Mouse (Mus musculus) forebrain, postnatal 0 days (tissue): ENCODE measurements around the gene Anapc16. TPM values are rescaled to one million over a fixed set of nuclear protein-coding genes. Genes with fewer than 3 reads are reported as not detected.

Experiments
- ATAC-seq: fragments of 200-750 bp; cut with Nextera tagmentation; 2 replicates; pipeline ENCODE4 v1.8.0; 2017; ENCODE audit warnings: mild to moderate bottlenecking, moderate library complexity
- DNase-seq: peaks from one replicate; pipeline ENCODE4 v3.0.0-alpha.2; 2015
- H3K27ac ChIP-seq: fragments of 300-500 bp; sonication (generic); 2 replicates; pipeline ENCODE4 v1.5.1; 2014; ENCODE audit warnings: low read depth, mild to moderate bottlenecking, antibody characterized with exemption, low read length, moderate library complexity, mixed read lengths
- H3K27me3 ChIP-seq: fragments of 300-500 bp; sonication (generic); 2 replicates; pipeline ENCODE4 v1.6.1; 2014; ENCODE audit warnings: mild to moderate bottlenecking, low read length, mixed read lengths; ENCODE audit not compliant: insufficient read depth
- H3K36me3 ChIP-seq: fragments of 300-500 bp; sonication (generic); 2 replicates; pipeline ENCODE4 v1.6.1; 2014; ENCODE audit warnings: mild to moderate bottlenecking, moderate library complexity; ENCODE audit not compliant: insufficient read depth
- H3K4me1 ChIP-seq: fragments of 300-500 bp; sonication (generic); 2 replicates; pipeline ENCODE4 v1.6.1; 2014; ENCODE audit warnings: antibody characterized with exemption; ENCODE audit not compliant: insufficient read depth
- H3K4me2 ChIP-seq: fragments of 300-500 bp; sonication (generic); 2 replicates; pipeline ENCODE4 v1.6.1; 2014; ENCODE audit warnings: low read depth, mild to moderate bottlenecking, moderate library complexity
- H3K4me3 ChIP-seq: fragments of 300-500 bp; sonication (generic); 2 replicates; pipeline ENCODE4 v1.5.1; 2014; ENCODE audit warnings: low read depth, low read length, mixed read lengths
- H3K9ac ChIP-seq: fragments of 300-500 bp; sonication (generic); 2 replicates; pipeline ENCODE4 v1.6.1; 2014; ENCODE audit warnings: mild to moderate bottlenecking
- H3K9me3 ChIP-seq: fragments of 300-500 bp; sonication (generic); 2 replicates; pipeline ENCODE4 v1.6.1; 2016; ENCODE audit warnings: low read length
- CTCF ChIP-seq: sonication (generic); IDR thresholded peaks from 2 replicates; pipeline ENCODE4 v1.5.1; 2016; ENCODE audit warnings: antibody characterized with exemption, control low read depth, low read depth
- WGBS: fragments of 180-500 bp; shearing (Covaris S2); extraction: QIAGEN DNeasy Blood & Tissue Kit; methylation state at CpG from one replicate; pipeline ENCODE4 v1.1.7; 2014; 5-methylcytosine and 5-hydroxymethylcytosine counted together
- polyA plus RNA-seq: library from polyadenylated mRNA; unstranded; fragments of >200 nt; fragmentation: Nextera tagmentation; extraction: Ambion mirVana; gene quantifications from 2 replicates; pipeline ENCODE4 v1.2.1, GENCODE M21; 2015
- total RNA-seq: library from RNA; depleted of rRNA; stranded (reverse); fragments of >200 nt; gene quantifications from 2 replicates; pipeline ENCODE4 v1.2.3, GENCODE M21; 2014

Anapc16 gene
- total and polyA plus RNA-seq, 2 experiments from 2014 or later, result 115 to 117 TPM

DNA sequence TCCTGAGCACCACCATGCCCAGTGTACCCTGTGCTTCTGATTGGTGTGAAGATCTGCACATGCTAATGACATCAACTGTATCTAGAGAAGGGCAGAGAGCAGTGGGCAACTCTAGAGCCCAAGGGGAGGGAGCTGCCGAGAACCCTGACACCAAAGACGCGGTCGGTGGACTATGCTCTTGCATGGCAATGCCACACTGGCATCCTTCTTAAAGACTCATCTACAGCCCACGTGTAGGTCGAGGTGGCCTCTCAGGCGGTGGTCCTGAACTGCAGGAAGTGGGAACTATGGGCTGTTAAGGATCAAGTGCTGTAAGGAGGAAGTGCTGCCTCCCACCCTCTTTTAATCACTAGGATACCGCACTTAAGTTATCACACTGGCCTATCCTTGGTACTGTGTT, 10.9 kb downstream of the Anapc16 start:
- no peaks in the 10 kb centered on the region for H3K27me3 ChIP-seq
- no peak for TF ChIP-seq CTCF
- H3K36me3 ChIP-seq, result peaks cover 53% of the 10 kb centered on the region
- no peaks in the 10 kb centered on the region for H3K4me1 ChIP-seq
- WGBS, result 95% methylated on average over 8 of the region's 8 CpGs
- H3K9me3 ChIP-seq, result no peaks in the 10 kb centered on the region
- DNase-seq (no peak), ATAC-seq (no peak)
- H3K4me2 ChIP-seq, result no peak overlapping the region
- H3K27ac ChIP-seq, result no peak overlapping the region
- no peak overlapping the region for H3K9ac ChIP-seq
- no peak overlapping the region for H3K4me3 ChIP-seq

DNA sequence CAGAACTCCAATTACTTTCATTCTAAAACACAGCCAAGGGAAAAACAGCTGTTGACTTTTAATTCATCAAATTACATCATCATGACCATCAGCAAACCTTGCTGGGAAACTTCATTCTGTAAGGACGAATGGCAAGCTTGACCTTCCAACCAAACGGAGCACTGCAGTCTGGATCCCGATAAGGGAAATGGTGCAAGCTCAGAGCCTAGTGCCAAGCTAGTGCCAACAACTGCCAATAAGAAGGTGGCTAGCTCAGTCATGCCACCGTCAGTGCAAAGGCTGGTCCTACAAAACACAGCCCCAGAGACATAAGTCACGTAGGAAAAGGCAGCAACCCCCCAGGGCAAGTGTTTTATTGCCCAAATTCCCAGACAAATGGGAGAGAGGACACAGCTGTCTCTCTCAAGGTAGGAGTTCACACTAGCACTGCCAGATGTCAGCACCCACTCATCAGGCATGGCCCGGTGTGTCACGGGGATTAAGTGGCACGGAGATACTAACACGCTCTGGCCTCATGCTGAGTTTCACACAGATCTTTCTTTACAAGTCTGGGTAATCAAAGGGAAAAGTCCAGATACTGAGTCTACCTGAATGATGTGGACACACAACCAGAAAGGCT, 11.6 kb downstream of the Anapc16 start:
- H3K27me3 ChIP-seq, result no peaks in the 10 kb centered on the region
- 83% methylated on average over 9 of the region's 9 CpGs for WGBS
- no peak for ATAC-seq
- no peak for TF ChIP-seq CTCF
- H3K4me2 ChIP-seq, result no peak overlapping the region
- no peak overlapping the region for H3K4me3 ChIP-seq
- H3K9me3 ChIP-seq, result no peaks in the 10 kb centered on the region
- peaks cover 55% of the 10 kb centered on the region for H3K36me3 ChIP-seq
- DNase-seq, result no peak
- H3K4me1 ChIP-seq, result no peaks in the 10 kb centered on the region
- no peak overlapping the region for H3K27ac ChIP-seq
- H3K9ac ChIP-seq, result no peak overlapping the region

DNA sequence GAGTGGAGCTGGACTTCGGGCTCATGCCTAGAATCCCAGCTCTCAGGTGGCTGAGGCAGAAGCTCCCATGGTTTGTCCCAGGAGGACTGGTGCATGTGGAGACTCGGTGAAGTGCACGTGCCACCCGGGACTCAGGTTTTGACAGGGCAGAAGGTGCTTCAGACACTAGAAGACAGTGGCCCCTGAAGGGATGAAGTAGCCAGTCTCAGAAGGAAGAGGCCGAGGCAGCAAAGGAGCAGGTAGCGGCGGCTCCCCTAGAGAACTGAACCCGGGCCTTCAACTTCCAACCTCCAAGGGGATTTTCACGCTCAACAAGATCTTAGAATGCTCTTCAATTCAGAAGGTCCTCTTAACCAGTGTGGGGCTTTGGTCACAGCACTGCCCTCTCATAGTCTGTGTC, 12.5 kb downstream of the Anapc16 start:
- WGBS, result 96% methylated on average over 9 of the region's 9 CpGs
- no peak overlapping the region for H3K27ac ChIP-seq
- no peaks in the 10 kb centered on the region for H3K27me3 ChIP-seq
- H3K9me3 ChIP-seq, result no peaks in the 10 kb centered on the region
- no peak overlapping the region for H3K4me3 ChIP-seq
- DNase-seq (no peak), ATAC-seq (no peak)
- no peak overlapping the region for H3K9ac ChIP-seq
- no peak overlapping the region for H3K4me2 ChIP-seq
- no peak for TF ChIP-seq CTCF
- no peaks in the 10 kb centered on the region for H3K4me1 ChIP-seq
- peaks cover 49% of the 10 kb centered on the region for H3K36me3 ChIP-seq

DNA sequence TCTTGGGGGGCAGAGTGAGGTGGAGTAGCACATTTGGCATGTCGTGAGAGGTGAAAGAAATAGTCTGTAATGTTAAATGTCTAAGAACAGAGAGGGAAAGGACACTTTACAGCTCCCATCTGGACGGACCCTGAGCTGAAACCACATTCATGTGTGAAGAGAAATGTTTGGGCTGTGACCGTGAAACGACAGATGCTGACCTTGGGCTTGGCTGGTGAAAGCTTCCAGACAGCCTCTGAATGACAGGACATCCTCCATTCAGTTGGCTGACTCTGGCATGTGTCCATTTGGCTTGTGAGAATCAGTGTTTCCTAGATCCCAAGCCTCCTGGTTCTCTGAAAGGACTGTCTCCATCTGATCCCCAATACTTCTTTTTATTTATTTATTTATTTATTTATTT, 14.9 kb downstream of the Anapc16 start:
- Histone ChIP-seq H3K9ac (no peak overlapping the region), H3K4me1 (no peaks in the 10 kb centered on the region), H3K4me3 (no peak overlapping the region), H3K36me3 (peaks cover 44% of the 10 kb centered on the region), H3K4me2 (no peak overlapping the region), H3K27ac (no peak overlapping the region), H3K27me3 (no peaks in the 10 kb centered on the region), H3K9me3 (no peaks in the 10 kb centered on the region)
- TF ChIP-seq CTCF, result no peak
- no peak for DNase-seq
- no peak for ATAC-seq
- WGBS, result 82% methylated on average over 4 of the region's 4 CpGs

DNA sequence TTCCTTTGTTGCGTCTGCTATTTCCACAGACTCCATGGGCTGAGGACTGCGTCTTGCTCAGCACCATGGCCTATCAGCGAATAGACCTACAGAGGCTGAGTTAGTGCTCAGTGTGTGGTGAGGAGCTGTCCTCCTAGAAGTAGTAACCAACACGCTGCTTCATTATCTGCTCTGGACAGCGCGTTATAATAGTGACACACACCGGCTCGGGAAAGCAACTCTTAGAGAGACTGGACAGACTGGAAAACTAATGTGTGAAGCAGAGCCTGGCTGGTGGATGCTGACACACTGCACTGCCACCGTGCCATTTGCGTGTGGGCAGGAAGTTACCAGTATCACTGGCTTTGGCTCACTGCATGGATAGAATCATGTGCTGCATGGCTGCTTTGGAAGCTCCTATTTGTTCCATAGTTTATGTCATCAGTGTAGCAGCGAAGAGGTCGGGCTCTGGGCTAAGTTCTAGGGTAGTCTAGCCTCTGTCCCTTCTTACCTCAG, 20.5 kb downstream of the Anapc16 start:
- Histone ChIP-seq H3K27ac (no peak overlapping the region), H3K9ac (no peak overlapping the region), H3K4me3 (no peak overlapping the region), H3K27me3 (no peaks in the 10 kb centered on the region), H3K9me3 (no peaks in the 10 kb centered on the region), H3K36me3 (peaks cover 6% of the 10 kb centered on the region), H3K4me2 (no peak overlapping the region), H3K4me1 (peaks cover 8% of the 10 kb centered on the region; the same call in 1 of the 2 replicates)
- no peak for TF ChIP-seq CTCF
- no peak for ATAC-seq
- no peak for DNase-seq
- WGBS, result 90% methylated on average over 12 of the region's 12 CpGs

DNA sequence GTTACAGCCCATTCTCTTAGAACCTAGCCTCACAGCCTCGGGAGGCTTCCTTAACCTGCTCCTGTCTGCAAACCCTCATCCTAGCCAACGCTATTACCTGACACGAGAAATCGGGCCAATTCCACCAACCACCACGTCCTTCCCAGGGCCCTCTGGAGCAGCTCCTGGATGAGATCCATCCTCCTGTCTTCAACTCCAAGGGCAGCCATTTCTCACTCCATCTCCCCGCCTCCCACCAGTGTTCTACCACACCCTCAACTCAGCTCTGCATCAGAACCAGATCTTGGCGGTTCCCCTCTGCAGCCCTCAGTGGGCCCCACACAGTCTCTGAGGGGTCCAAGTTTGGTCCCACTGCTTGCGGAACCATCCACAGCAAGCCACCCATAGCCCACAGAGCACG, 21.1 kb downstream of the Anapc16 start:
- TF ChIP-seq CTCF, result no peak
- no peak overlapping the region for H3K4me2 ChIP-seq
- no peak overlapping the region for H3K27ac ChIP-seq
- H3K36me3 ChIP-seq, result no peaks in the 10 kb centered on the region; the same call in 1 of the 2 replicates
- no peak overlapping the region for H3K9ac ChIP-seq
- no peaks in the 10 kb centered on the region for H3K27me3 ChIP-seq
- H3K9me3 ChIP-seq, result no peaks in the 10 kb centered on the region
- 93% methylated on average over 9 of the region's 9 CpGs for WGBS
- DNase-seq, result no peak
- ATAC-seq, result no peak
- H3K4me3 ChIP-seq, result no peak overlapping the region
- H3K4me1 ChIP-seq, result peaks cover 8% of the 10 kb centered on the region; the same call in 1 of the 2 replicates

DNA sequence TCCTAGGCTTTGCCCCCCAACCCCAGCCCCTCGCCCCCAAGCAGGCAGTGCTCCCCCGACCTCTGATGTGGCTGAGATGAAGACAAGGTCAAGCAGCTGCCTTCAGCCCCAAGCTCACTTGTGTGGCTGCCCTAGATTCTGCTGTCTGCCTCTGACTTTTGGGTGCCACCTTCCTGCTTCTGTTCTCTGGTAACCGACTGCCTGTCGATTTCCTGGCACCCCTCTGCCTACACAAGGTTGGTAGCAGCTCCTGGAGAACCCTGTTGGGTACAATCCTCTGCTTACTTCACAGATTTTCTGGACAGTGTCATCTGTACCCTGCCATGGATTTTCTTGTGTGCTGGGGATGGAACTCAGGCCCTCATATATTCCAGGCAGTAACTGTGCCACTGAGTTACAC, 21.6 kb downstream of the Anapc16 start:
- Histone ChIP-seq H3K4me2 (no peak overlapping the region), H3K27ac (no peak overlapping the region), H3K9ac (no peak overlapping the region), H3K27me3 (no peaks in the 10 kb centered on the region), H3K4me3 (no peak overlapping the region), H3K9me3 (no peaks in the 10 kb centered on the region), H3K4me1 (peaks cover 8% of the 10 kb centered on the region; the same call in 1 of the 2 replicates), H3K36me3 (no peaks in the 10 kb centered on the region; the same call in 1 of the 2 replicates)
- DNase-seq, result no peak
- no peak for ATAC-seq
- 94% methylated on average over 4 of the region's 4 CpGs for WGBS
- no peak for TF ChIP-seq CTCF
